Mouse (Mus musculus): ENCODE results near the gene Wdr63.
A peak's percentile ranks its signal among the peaks of the same experiment; 100 is the strongest.

Gene Wdr63

GRCm38 (mm10) chr3:146057131-146057530 lies 50.8 kb downstream of the Wdr63 start:
- DNase-seq (ENCODE audit: low read depth in 2 of 2, low spot score in 2 of 2), result no peak

GRCm38 (mm10) chr3:146053873-146054272 lies 54.1 kb downstream of the Wdr63 start:
- no peak for DNase-seq (ENCODE audit: low read depth in 2 of 2, low spot score in 2 of 2)

- DNase-seq (ENCODE audit: low read depth in 2 of 2, low spot score in 2 of 2), result no peak
These were observed 54.7 kb downstream of the Wdr63 start for GRCm38 (mm10) chr3:146053082-146053814.

DNA sequence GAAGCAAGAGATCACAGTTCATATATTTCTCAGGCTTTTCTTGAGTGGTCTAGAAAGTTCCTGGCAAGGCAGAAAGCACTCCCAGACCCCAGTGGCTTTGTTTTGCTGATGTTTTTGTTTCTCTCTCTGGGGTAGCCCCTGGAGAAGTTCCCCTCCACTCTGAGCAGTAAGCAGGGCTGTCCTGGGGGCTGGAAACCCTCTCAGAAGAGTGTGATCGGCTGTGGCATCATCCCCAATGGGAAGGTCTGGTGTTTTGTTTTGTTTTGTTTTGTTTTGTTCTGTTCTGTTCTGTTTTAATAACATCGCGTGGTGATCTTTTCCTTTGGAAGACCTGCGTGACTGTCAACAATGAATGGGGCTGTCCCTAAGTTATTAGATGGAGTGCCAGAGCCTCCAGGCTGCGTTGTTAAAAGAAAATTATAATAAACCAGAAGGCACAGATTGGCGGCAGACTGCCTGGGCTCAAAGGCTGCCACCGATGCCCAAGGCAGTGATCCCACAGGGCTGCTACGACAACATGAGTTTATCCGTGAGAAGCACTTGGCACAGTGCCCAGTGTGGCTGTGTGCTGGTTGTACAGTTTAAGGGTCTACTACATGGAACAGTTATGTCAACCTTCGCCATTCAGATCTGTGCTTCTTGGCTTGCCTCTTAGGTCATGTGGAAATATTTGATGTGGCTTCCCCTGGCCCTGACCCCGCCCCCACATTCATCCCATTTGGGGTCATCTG lies 56.5 kb downstream of the Wdr63 start:
- no peak for DNase-seq (ENCODE audit: low read depth in 2 of 2, low spot score in 2 of 2)

DNA sequence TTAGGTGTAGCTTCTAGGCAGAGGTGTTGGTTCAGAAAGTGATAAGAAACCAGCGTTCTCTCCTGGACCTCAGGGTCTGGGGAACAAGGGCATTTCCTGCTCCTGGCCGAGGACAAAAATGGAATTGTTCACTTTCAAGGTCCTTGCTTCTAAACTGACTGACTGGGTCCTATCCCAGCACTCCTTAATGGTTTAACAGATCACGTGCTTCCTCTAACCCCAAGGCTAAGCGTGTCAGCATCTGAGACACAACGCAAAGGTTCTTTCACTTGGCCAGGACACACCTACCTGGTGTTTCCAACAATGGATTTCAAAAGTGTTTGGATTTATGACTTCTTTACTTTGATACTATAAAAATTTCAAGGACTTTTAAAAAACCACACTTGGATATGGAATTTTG lies 58.0 kb downstream of the Wdr63 start:
- DNase-seq (ENCODE audit: low read depth in 2 of 2, low spot score in 2 of 2), result no peak

DNA sequence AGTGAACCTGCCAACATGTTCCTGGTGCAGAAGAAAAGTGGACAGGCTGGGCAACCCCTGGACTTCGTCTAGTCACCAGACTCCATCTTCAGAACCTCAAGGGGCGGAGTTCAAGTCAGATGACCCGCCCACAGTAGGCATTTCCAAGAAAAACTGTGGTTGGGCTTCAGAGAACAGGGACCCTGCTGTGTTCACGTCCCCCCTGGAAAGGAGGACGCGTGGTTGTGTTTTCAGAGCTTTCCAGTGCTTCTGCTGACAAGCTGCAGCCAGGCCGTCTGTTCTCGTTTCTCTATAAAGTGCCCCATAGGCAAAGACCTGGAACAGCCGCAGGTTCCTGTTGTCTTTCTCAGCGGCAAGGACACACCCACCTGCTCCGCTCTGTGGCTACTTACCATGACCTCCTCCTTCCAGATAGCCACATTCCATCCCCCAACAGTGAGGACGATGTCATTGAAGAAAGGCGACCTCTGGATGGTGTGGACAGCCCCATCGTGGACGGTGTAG lies 60.2 kb downstream of the Wdr63 start:
- no peak for DNase-seq (ENCODE audit: low read depth in 2 of 2, low spot score in 2 of 2)

DNA sequence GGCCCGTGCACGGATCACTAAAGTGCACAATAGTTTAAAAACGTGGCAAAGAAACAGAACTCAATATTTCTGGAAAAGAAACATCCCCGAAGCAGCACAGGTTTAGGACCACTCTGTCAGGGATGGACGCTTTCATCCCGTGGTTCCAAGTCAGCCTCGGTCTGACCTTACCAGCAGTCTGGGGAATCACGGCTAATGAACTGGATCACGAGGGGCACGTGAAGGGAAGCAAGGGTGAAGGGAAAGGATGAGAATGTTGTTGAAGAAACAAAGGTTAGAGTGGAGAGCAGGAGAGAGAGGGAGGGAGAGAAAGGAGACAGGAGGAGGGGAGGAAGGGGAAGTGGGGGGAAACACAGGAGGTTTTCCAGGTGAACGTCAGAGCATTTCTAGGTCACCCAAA lies 61.9 kb downstream of the Wdr63 start:
- no peak for DNase-seq (ENCODE audit: low read depth in 2 of 2, low spot score in 2 of 2)

DNA sequence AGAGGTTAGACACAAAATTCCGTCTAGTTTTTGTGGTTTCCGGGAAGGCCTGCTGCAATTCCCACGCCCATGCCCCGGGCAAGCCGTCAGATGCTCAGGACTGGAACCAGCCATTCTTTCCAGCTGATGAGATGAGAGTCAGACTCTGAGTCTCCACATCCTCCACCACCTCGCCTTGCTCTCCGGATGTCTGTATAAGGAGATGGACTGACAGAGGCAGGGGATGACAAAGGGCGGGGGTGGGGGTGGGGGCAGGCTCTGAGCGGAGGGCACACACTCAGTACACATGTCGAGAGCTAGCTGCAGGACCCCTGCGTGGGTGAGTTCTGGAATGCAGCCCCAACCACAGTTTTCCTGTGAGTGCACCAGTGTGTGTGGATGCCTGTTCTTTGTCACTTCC lies 63.0 kb downstream of the Wdr63 start:
- peak in 1 of 2 experiments; percentile 14 for DNase-seq (ENCODE audit: low read depth in 2 of 2, low spot score in 2 of 2)

DNA sequence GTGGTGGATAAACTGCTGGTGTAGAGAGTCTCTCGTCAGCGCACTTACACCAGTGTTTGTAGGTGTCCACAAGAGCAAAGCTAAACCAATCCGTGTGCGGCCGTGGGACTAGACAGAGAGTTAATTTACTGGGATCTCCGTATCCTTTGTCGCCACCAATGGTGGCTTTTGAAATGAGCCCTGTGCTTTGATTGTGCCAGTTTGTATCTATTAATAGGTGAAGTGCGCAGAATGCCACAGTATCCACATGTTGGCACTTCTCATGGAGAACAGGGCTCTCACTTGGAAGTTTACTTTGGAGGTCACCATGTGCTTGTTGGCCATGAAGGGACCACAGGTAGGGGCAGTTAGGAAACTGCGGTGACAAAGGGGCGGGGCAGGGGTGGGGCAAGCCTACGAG lies 66.5 kb downstream of the Wdr63 start:
- no peak for DNase-seq (ENCODE audit: low read depth in 2 of 2, low spot score in 2 of 2)

GRCm38 (mm10) chr3:146039132-146039903 lies 68.6 kb downstream of the Wdr63 start:
- DNase-seq (ENCODE audit: low read depth in 2 of 2, low spot score in 2 of 2), result peak; percentile 22 to 67

DNA sequence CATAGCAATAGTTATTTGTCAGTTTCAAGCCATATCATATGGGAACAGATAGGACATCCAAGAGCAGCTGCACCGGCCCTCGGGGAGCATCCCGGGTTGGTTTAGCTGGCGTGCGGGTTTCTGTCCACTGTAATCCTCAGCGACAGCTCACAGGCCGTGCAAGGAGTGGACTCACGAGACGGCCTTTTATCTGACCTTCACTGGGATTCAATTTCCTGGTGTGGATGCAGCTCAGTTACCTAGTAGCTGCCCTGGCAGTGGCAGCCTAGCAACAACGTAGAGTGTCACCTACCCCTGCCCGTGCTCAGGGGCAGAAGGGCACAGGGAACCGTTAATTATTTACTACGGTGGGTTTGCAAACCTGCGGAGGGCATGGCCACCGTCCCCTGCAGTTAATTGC lies 70.0 kb downstream of the Wdr63 start:
- DNase-seq (ENCODE audit: low read depth in 2 of 2, low spot score in 2 of 2), result no peak

- DNase-seq (ENCODE audit: low read depth in 2 of 2, low spot score in 2 of 2), result no peak
These were observed 75.0 kb downstream of the Wdr63 start for GRCm38 (mm10) chr3:146032976-146033375.

- DNase-seq (ENCODE audit: low read depth in 2 of 2, low spot score in 2 of 2), result no peak
These were observed 77.6 kb downstream of the Wdr63 start for GRCm38 (mm10) chr3:146030255-146030836.

- no peak for DNase-seq (ENCODE audit: low read depth in 2 of 2, low spot score in 2 of 2)
These were observed 78.7 kb downstream of the Wdr63 start for GRCm38 (mm10) chr3:146029234-146029633.

DNA sequence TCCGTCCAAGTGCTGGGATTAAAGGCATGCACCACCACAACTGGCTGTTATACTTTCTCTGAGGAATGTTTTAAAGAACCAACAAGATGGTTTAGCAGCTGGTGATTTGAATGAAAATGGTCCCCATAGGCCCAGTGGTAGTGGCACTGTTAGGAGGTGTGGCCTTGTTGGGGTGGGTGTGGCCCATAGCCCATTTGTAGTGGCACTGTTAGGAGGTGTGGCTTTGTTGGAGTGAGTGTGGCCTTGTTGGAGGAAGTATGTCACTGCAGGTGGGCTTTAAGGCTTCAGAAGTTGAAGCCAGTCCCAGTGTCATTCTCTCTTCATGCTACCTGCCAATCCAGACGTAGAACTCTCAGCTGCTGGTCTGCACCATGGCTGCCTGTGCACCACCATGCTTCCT lies 79.5 kb downstream of the Wdr63 start:
- no peak for DNase-seq (ENCODE audit: low read depth in 2 of 2, low spot score in 2 of 2)

DNA sequence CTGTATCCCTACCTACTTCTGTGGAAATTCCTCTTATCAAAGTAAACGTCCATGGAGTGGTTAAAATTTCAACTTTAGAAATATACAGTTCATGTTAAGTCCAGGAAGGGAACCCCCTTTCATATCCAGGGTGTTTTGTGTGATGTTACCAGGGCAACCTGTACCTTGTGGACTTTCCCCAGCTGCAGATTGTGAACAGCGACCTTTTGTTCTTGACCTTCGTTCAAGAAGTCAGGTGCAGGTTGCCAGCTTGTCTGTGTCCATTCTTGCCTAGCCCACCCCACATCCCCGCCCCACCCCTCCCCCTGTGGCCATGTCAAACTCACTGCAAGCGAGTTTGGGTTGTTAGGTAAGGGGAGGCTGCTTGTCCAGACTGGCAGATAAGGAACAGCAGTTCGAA lies 80.8 kb downstream of the Wdr63 start:
- no peak for DNase-seq (ENCODE audit: low read depth in 2 of 2, low spot score in 2 of 2)

DNA sequence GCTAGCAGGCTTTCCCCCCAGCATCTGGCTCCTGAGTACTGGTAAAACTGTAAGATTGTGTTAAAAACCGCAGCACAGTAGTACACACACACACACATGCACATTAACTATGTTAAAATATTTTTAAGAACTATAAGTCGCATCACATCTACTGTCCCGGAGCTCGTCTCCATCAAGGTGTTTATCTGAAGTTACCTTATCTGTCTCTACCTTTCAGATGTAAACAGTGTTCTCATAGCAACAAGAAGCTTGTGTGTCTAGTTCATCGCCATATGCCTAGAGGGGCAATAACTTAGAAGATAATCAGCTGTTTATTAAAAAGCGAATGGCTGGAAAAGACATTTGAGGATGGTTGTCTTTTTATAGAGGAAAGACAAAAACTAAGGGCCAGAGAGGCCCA lies 82.4 kb downstream of the Wdr63 start:
- no peak for DNase-seq (ENCODE audit: low read depth in 2 of 2, low spot score in 2 of 2)

DNA sequence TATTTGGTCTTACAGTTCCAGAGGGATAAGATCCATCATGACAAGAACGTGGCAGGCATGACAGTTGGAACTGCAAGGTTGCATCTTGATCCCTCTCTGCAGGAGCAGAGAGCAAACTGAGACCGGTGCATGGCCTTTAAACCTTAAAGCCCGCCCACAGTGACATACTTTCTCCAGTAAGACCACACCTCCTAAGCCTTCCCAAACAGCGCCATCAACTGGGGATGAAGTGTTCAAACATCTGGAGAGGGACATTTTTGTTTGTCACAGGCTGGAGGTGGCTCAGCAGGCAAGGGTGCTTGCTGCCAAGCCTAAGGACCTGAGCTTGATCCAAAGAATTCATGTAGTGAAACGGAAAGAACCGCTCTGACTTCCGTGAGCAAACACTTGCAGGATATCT lies 83.2 kb downstream of the Wdr63 start:
- no peak for DNase-seq (ENCODE audit: low read depth in 2 of 2, low spot score in 2 of 2)

GRCm38 (mm10) chr3:146022232-146022631 lies 85.7 kb downstream of the Wdr63 start:
- no peak for DNase-seq (ENCODE audit: low read depth in 2 of 2, low spot score in 2 of 2)

- no peak for DNase-seq (ENCODE audit: low read depth in 2 of 2, low spot score in 2 of 2)
These were observed 90.4 kb downstream of the Wdr63 start for GRCm38 (mm10) chr3:146017521-146017920.

DNA sequence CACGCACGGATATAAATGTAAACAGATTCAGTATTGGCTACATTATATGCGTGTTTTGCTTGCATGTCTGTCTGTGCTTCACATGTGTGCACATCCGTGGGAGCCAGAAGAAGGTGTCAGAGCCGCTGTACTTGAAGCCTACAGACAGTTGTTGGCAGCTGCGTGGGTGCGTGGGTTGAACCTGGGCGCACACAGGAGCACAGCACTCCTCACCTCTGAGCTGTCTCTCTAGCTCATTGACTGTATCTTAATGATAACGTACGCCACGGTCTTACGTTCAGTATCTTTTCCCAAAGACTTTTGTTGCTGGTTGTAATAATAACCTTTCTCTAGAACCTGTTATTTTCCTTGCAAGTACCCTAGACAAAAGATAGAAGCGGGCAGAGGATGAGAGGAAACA lies 91.0 kb downstream of the Wdr63 start:
- DNase-seq (ENCODE audit: low read depth in 2 of 2, low spot score in 2 of 2), result no peak
